ENCODE assay signal across 26 mouse cellular contexts in the genomic region with DNA sequence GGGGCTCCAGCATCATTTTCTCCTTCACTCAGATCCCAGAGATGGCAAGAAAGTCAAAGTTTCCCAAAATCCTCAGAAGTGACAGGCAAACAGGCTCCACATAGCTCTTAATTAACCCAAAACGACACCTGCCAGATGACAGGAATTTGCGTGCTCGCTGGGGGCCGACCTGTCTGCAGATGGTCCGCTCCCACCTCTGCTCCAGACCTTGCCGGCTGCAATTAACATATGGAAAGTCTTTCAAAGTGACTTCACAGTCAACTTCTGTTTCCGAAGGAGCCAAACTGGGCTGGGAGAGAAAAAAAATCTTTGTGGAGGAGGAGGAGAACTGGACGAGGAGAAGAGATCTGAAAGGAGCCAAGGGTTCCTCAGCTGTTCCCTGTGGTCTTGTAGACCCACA.
"Had no signal": no experiment of that assay in that cellular context is flagged by ENCODE, and none has a peak within 500 bp of the region (broad histone marks: within the 10 kb centered on the region; RNA-seq: fewer than 3 reads in every experiment).

No protein-coding gene starts in this region.

- H3K27me3 ChIP-seq: hindbrain, embryonic 12.5 days had no signal

- H3K4me2 ChIP-seq: heart, embryonic 12.5 days; hindbrain, embryonic 12.5 days; hindbrain, embryonic 14.5 days; intestine, embryonic 15.5 days; limb, embryonic 12.5 days; liver, embryonic 13.5 days had no signal

- H3K36me3 ChIP-seq: heart, embryonic 10.5 days; heart, embryonic 12.5 days; hindbrain, embryonic 10.5 days; hindbrain, embryonic 12.5 days; intestine, embryonic 15.5 days; limb, embryonic 10.5 days; limb, embryonic 12.5 days; liver, embryonic 13.5 days had no signal

- ATAC-seq: hindbrain, embryonic 16.5 days; inflammation-experienced regulatory T-cells, adult 6 months; intestine, embryonic 15.5 days; intestine, postnatal 0 days had no signal

- H3K27ac ChIP-seq: gastrocnemius, adult 2 months; hindbrain, embryonic 10.5 days; hindbrain, embryonic 12.5 days; hindbrain, embryonic 14.5 days; intestine, embryonic 15.5 days; layer of hippocampus, adult 2 months; left cerebral cortex, adult 2 months; limb, embryonic 10.5 days; limb, embryonic 12.5 days; liver, embryonic 13.5 days had no signal

- H3K9me3 ChIP-seq: heart, embryonic 10.5 days; heart, embryonic 12.5 days; hindbrain, embryonic 10.5 days; hindbrain, embryonic 12.5 days; intestine, embryonic 15.5 days; limb, embryonic 10.5 days; limb, embryonic 12.5 days; liver, embryonic 13.5 days had no signal

- DNase-seq: gastrocnemius, adult 2 months; gastrocnemius, postnatal 10 days; gastrocnemius, postnatal 25 days; heart, adult 18-20 months; heart, postnatal 10 days; heart, postnatal 4 days; kidney, adult 18-20 months; kidney, adult 8-10 months; kidney, postnatal 10 days; kidney, postnatal 25 days; kidney, postnatal 4 days; liver; liver, embryonic 13.5 days had no signal

- H3K4me1 ChIP-seq: heart, embryonic 10.5 days; heart, embryonic 12.5 days; hindbrain, embryonic 10.5 days; hindbrain, embryonic 12.5 days; intestine, embryonic 15.5 days; limb, embryonic 10.5 days; limb, embryonic 12.5 days had no signal

- H3K9ac ChIP-seq: heart, embryonic 12.5 days; hindbrain, embryonic 12.5 days; hindbrain, embryonic 14.5 days; intestine, embryonic 15.5 days; limb, embryonic 12.5 days; liver, embryonic 13.5 days had no signal

- H3K4me3 ChIP-seq: gastrocnemius, adult 2 months; heart, embryonic 10.5 days; heart, embryonic 12.5 days; hindbrain, embryonic 10.5 days; hindbrain, embryonic 12.5 days; intestine, embryonic 15.5 days; layer of hippocampus, adult 2 months; left cerebral cortex, adult 2 months; limb, embryonic 10.5 days; limb, embryonic 12.5 days; liver, embryonic 13.5 days had no signal
